Comparison of ENCODE assay signal across 8 mouse cellular contexts in genomic region chr5:113771213-113772162, GRCm38 (mm10). TPM values are rescaled to one million over a fixed set of nuclear protein-coding genes. Genes with fewer than 3 reads are reported as not detected.
DNase-seq lines count a peak whose midpoint lies in the region; ATAC-seq lines count a peak whose summit lies in the region.

No protein-coding gene starts in this region.

- peak overlapping the region; percentile 95 for H3K4me2 ChIP-seq in heart, embryonic 14.5 days (ENCODE audit: low read length)
- H3K4me2 ChIP-seq in liver, embryonic 13.5 days = peak overlapping the region; percentile 83
- H3K4me2 ChIP-seq in stomach, embryonic 16.5 days (ENCODE audit: low read depth, low read length) = peak overlapping the region; percentile 97

- H3K4me1 ChIP-seq in heart, embryonic 14.5 days (ENCODE audit: control insufficient read depth in 2 of 2, insufficient read depth in 2 of 2, low read length in 2 of 2) = peaks cover 6 to 21% of the 10 kb centered on the region in 2 experiments
- peaks cover 43% of the 10 kb centered on the region for H3K4me1 ChIP-seq in liver, embryonic 13.5 days (replicated peaks)
- peaks cover 17% of the 10 kb centered on the region for H3K4me1 ChIP-seq in stomach, embryonic 16.5 days (ENCODE audit: control insufficient read depth, insufficient read depth, low read length)

- H3K36me3 ChIP-seq in heart, embryonic 14.5 days (ENCODE audit: control insufficient read depth, insufficient read depth, low read length) = peaks cover 52% of the 10 kb centered on the region
- H3K36me3 ChIP-seq in liver, embryonic 13.5 days = peaks cover 51% of the 10 kb centered on the region
- H3K36me3 ChIP-seq in stomach, embryonic 16.5 days (ENCODE audit: control insufficient read depth, insufficient read depth, low read length) = 0 out of 2 replicates have a peak, but pooled peaks cover 7% of the 10 kb centered on the region

- H3K27ac ChIP-seq in heart, embryonic 14.5 days (replicated peaks in 1 of 2; ENCODE audit: control insufficient read depth in 1 of 2, insufficient read depth in 1 of 2, low read depth in 2 of 2, low read length in 2 of 2) = peak overlapping the region; percentile 96 to 98
- H3K27ac ChIP-seq in liver, embryonic 13.5 days = peak overlapping the region; percentile 93
- peak overlapping the region; percentile 96 for H3K27ac ChIP-seq in stomach, embryonic 16.5 days (ENCODE audit: low read length)

- H3K27me3 ChIP-seq in heart, embryonic 14.5 days (ENCODE audit: control insufficient read depth, insufficient read depth, low read length) = no peaks in the 10 kb centered on the region
- no peaks in the 10 kb centered on the region for H3K27me3 ChIP-seq in liver, embryonic 13.5 days
- no peaks in the 10 kb centered on the region for H3K27me3 ChIP-seq in stomach, embryonic 16.5 days (ENCODE audit: control insufficient read depth, insufficient read depth, low read length)

- H3K4me3 ChIP-seq in heart, embryonic 14.5 days (ENCODE audit: control insufficient read depth in 1 of 2, insufficient read depth in 1 of 2, low read depth in 1 of 2, low read length in 2 of 2) = peak overlapping the region; percentile 66 to 96
- peak overlapping the region; percentile 100 for H3K4me3 ChIP-seq in liver, embryonic 13.5 days (replicated peaks)
- peak overlapping the region; percentile 97 for H3K4me3 ChIP-seq in stomach, embryonic 16.5 days (replicated peaks; ENCODE audit: low read length)

- peak; percentile 75 for ATAC-seq in heart, embryonic 14.5 days (ENCODE audit: insufficient number of reproducible peaks, insufficient read depth, low FRiP score, low read depth)
- peak; percentile 76 for ATAC-seq in liver, embryonic 13.5 days (ENCODE audit: low read depth)
- ATAC-seq in stomach, embryonic 16.5 days (ENCODE audit: insufficient read depth, low FRiP score) = peak; percentile 83

- DNase-seq in CD8-positive naive resting alpha-beta T cell, adult 2 months (ENCODE audit: low read depth in 2 of 2, low spot score in 2 of 2) = peak; percentile 85
- DNase-seq in c-Kit-negative CD71-positive TER-119-positive erythroid progenitor cells, embryonic 14.5 days (ENCODE audit: low read depth, low spot score) = peak; percentile 87
- peak; percentile 83 for DNase-seq in fibroblast of lung, adult 2 months (ENCODE audit: low read depth)
- peak; percentile 92 for DNase-seq in kidney, postnatal 14 days
- peak; percentile 85 for DNase-seq in liver, embryonic 13.5 days
- DNase-seq in neural tube, embryonic 10.5 days (ENCODE audit: extremely low spot score, low spot score) = peak; percentile 88

- WGBS in heart, embryonic 14.5 days = under 1% methylated on average over 83 of the region's 97 CpGs
- WGBS in liver, embryonic 13.5 days (ENCODE audit: insufficient replicate concordance) = under 1% methylated on average over 97 of the region's 97 CpGs
- WGBS in stomach, embryonic 16.5 days = under 1% methylated on average over 95 of the region's 97 CpGs

- H3K9me3 ChIP-seq in heart, embryonic 14.5 days (ENCODE audit: control insufficient read depth, low read length) = no peaks in the 10 kb centered on the region
- no peaks in the 10 kb centered on the region for H3K9me3 ChIP-seq in liver, embryonic 13.5 days (replicated peaks)
- H3K9me3 ChIP-seq in stomach, embryonic 16.5 days (replicated peaks; ENCODE audit: control insufficient read depth, low read length) = no peaks in the 10 kb centered on the region

- peak overlapping the region; percentile 93 for H3K9ac ChIP-seq in heart, embryonic 14.5 days (ENCODE audit: low read length)
- peak overlapping the region; percentile 93 for H3K9ac ChIP-seq in liver, embryonic 13.5 days
- peak overlapping the region; percentile 96 for H3K9ac ChIP-seq in stomach, embryonic 16.5 days (ENCODE audit: low read length)

RNA-seq across cellular contexts. Expression of gene Sart3, which starts 0.8 kb away (rescaled TPM):
- 25.9 and 27.7 TPM in 2 replicates for polyA plus RNA-seq in heart, embryonic 14.5 days (2014; fragmentation: Nextera tagmentation; extraction: Ambion mirVana)
- 21.2 and 24.2 TPM in 2 replicates for polyA plus RNA-seq in liver, embryonic 13.5 days (2015; fragmentation: Nextera tagmentation; extraction: Ambion mirVana)
- polyA plus RNA-seq in stomach, embryonic 16.5 days (2015; fragmentation: Nextera tagmentation; extraction: Ambion mirVana) = 30.8 and 35.0 TPM in 2 replicates

RNA-seq across cellular contexts. Expression of gene Iscu, which starts 1.1 kb away (rescaled TPM):
- polyA plus RNA-seq in heart, embryonic 14.5 days (2014; fragmentation: Nextera tagmentation; extraction: Ambion mirVana) = 128 and 132 TPM in 2 replicates
- polyA plus RNA-seq in liver, embryonic 13.5 days (2015; fragmentation: Nextera tagmentation; extraction: Ambion mirVana) = 104 and 106 TPM in 2 replicates
- 97.0 and 112 TPM in 2 replicates for polyA plus RNA-seq in stomach, embryonic 16.5 days (2015; fragmentation: Nextera tagmentation; extraction: Ambion mirVana)

RNA-seq across cellular contexts. Expression of gene Tmem119, which starts 28.8 kb away (rescaled TPM):
- 6.1 and 7.8 TPM in 2 replicates for polyA plus RNA-seq in heart, embryonic 14.5 days (2014; fragmentation: Nextera tagmentation; extraction: Ambion mirVana)
- polyA plus RNA-seq in liver, embryonic 13.5 days (2015; fragmentation: Nextera tagmentation; extraction: Ambion mirVana) = 3.8 TPM in 2 replicates
- polyA plus RNA-seq in stomach, embryonic 16.5 days (2015; fragmentation: Nextera tagmentation; extraction: Ambion mirVana) = 71.4 and 73.0 TPM in 2 replicates

RNA-seq across cellular contexts. Expression of gene Ficd, which starts 35.9 kb away (rescaled TPM):
- 4.0 and 4.6 TPM in 2 replicates for polyA plus RNA-seq in heart, embryonic 14.5 days (2014; fragmentation: Nextera tagmentation; extraction: Ambion mirVana)
- 2.2 and 2.5 TPM in 2 replicates for polyA plus RNA-seq in liver, embryonic 13.5 days (2015; fragmentation: Nextera tagmentation; extraction: Ambion mirVana)
- 7.0 and 9.1 TPM in 2 replicates for polyA plus RNA-seq in stomach, embryonic 16.5 days (2015; fragmentation: Nextera tagmentation; extraction: Ambion mirVana)

RNA-seq across cellular contexts. Expression of gene 1700069L16Rik, which starts 46.9 kb away (rescaled TPM):
- polyA plus RNA-seq in heart, embryonic 14.5 days (2014; fragmentation: Nextera tagmentation; extraction: Ambion mirVana) = not detected in 2 replicates
- polyA plus RNA-seq in liver, embryonic 13.5 days (2015; fragmentation: Nextera tagmentation; extraction: Ambion mirVana) = not detected in 2 replicates
- not detected in 2 replicates for polyA plus RNA-seq in stomach, embryonic 16.5 days (2015; fragmentation: Nextera tagmentation; extraction: Ambion mirVana)

Comparison
In these comparisons a context has a peak if more than half of its experiments do, and no peak if none do; other contexts are left out.
1. Peak in every context shown above with its lines: DNase-seq, ATAC-seq, H3K4me3 ChIP-seq and H3K27ac ChIP-seq.